Mouse (Mus musculus): ENCODE data around the gene Cbfa2t3.

Cbfa2t3 gene

GRCm38 (mm10) chr8:122699005-122699492, at the start of gene Cbfa2t3:
TSS of gene Cbfa2t3 (minus strand) at chr8:122699109.
- no peak for DNase-seq (ENCODE audit: low spot score)

DNA sequence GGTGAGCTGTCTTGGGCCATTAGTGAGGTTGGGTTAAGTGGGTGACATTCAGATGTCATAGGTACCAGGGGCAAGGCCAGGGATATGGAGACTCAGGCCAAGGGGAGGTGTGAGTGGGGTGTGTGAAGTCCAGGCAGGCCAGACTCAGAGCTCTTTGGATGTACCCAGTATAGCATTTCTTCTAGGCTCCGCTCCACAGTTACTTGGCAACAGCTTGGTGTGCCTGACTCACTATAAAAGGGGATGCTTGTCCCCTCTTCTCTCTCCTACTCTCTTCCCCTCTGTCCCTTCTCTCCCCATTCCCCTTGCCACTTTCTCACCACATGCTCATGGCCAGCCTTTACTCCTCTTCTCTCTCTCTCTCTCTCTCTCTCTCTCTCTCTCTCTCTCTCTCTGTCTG, 48.9 kb upstream of the Cbfa2t3 start:
- DNase-seq (ENCODE audit: low spot score) = no peak

- no peak for DNase-seq (ENCODE audit: low spot score)
These were observed 47.5 kb upstream of the Cbfa2t3 start for GRCm38 (mm10) chr8:122746439-122746838.

DNA sequence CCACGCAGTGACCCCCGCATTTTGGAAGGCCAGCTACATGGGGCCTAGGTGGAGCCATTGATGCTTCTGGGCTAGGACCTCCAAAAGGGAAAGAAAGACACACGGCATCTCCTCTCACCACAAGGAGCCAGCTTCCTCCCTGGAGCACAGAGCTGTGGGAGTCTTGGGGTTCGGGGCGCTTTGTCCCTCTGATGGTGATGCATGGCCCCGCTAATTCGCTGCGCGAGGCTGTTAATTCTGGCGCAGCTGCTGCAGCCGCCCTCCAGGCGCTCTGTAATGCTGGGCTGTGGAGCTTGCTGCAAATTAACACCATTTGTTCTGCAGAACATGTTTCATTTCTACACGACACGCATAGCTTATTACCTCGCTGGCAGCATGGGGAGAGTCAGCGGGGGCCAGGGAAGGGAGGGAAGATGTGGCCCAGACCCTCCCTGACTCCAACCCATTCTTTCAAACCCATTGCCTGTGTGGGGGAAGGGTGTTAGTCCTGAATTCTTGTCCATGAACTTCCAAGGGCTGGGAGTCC, 46.9 kb upstream of the Cbfa2t3 start:
- no peak for DNase-seq (ENCODE audit: low spot score)

DNA sequence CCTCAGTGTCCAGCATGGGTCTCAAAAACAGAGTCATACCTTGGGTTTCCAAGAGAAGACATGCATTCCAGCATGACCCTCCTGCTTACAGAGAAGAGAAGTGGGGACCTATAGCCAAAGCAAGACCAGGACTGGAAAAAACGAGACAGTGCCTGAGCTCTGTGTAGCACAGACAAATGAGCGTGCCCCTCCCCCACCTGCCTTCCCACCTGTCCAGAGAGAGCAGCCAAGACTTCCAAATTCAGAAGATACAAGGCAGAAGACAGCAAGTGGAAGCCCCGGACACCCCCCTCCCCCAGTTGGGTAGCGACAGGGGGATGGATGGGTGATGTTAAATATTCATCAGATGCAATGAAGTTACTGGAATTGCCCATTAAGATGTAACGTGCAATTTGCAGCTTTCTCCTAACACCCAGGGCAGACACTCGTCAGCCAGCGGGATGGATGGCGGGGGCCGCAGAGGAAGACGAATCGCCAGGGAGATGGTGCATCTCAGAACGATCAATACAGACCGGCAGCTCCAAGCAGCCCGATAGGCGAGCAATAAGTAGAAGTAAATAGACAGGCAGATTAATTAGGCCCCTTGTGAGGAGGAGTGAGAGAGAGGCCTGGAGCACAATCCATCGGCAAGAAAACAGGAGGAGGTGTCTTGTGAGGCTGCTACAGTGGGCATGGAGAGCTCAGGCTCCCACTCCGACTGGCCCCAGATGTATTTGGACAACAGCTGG, 46.3 kb upstream of the Cbfa2t3 start:
- DNase-seq (ENCODE audit: low spot score) = no peak

DNA sequence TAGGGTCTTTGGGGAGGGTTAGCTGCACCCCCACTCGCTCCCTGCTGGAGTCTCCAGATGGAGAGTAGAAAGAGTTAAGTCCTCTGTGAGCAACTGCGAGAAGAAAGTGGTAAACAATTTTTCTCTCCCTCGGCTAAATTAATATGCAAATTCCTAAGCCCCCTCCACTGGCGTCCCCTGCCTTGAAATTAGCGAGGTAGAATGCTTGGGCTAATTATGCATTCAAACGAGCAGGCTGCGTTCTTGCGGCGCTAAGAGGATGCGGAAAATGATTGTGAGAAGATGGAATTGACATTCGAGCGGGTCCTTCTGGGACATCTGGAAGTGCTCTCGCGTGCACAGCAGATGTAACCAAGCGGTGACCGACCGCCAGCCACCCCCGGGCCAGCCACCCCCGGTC, 43.6 kb upstream of the Cbfa2t3 start:
- no peak for DNase-seq (ENCODE audit: low spot score)

DNA sequence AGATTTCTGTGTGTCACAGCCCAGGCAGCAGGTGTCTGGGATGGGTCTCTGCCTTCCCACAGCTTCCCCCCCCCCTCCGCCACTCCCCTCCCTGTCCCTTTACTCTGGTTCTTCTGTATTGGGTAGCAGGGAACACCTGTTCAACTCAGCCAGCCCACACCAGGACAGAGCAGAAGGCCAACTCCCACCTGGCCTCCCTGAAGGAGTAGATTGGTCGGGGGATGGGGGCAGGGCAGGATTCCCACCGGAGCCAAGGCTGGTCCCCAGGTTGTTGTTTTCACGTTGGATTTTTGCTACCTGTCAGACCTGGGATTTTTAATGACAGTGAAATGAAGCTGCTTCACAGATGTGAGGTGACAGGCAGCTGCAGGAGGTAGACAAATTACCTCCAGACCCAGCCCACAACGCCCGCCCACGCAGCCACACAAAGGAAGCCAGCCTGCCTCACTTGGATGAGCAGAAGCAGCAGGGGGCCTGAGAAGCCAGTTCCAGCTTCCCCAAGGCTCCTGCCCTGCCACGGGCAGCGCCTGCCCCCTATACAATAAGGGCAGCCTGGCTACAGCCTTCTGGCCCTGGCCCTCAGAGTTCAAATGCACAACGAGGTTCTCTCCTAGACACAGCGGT, 40.3 kb upstream of the Cbfa2t3 start:
- peak; percentile 56 for DNase-seq (ENCODE audit: low spot score)

DNA sequence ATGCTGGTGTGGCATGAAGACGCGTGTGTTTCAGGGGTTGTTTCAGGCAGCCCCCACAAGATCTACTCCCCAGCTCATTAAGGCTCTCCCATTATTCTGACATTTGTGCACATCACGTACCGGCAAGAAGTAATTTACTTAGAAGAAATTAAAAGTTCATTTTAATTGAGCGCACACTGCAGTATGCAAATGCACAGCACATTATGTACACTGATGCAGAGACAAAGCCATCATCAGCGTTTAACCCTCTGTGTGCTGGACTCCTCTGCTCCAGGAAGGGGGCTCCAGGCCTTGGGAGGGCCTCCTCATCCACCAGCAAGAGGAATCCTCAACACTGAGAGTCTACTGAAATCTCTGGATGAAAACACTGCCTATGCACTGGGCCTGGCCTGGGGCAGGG, 39.0 kb upstream of the Cbfa2t3 start:
- DNase-seq (ENCODE audit: low spot score) = no peak

DNA sequence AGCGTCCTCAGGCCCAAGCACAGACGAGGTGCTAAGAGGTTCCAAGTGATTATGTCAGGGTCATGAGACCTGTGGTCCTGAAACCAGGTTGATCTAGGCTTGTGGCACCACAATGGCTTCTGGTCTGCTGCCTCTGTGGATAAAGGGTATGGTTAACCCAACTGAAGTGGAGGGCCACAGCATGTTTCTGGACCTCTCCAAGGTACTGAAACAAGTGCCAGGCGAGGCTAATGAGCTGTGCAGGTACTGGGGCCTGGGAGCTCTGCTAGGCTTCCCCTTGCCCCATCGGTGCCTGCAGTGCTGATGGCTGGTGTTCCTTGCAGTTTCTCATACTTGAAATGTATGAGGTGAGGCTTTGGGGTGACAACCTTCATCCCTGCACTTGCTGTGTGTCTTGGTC, 38.2 kb upstream of the Cbfa2t3 start:
- DNase-seq (ENCODE audit: low spot score) = no peak

DNA sequence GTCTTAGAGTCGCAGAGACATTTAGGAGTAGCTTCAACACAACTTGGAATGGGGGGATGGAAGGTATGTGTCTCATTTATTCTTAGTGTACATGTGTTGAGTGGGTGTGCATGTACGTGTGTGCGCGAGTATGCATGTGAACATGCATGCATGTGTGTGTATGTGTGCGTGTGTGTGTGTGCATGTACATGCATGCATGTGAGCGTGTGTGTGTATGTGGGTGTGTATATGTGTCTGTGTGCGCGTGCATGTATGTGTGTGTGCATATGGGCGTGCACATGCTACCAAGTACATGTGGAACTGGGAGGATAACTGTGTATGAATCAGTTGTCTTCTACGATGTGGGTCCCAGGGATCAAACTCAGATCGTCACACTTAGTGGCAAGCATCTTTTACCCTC, 37.7 kb upstream of the Cbfa2t3 start:
- no peak for DNase-seq (ENCODE audit: low spot score)

- DNase-seq (ENCODE audit: low spot score) = no peak
These were observed 36.9 kb upstream of the Cbfa2t3 start for GRCm38 (mm10) chr8:122735542-122736473.

DNA sequence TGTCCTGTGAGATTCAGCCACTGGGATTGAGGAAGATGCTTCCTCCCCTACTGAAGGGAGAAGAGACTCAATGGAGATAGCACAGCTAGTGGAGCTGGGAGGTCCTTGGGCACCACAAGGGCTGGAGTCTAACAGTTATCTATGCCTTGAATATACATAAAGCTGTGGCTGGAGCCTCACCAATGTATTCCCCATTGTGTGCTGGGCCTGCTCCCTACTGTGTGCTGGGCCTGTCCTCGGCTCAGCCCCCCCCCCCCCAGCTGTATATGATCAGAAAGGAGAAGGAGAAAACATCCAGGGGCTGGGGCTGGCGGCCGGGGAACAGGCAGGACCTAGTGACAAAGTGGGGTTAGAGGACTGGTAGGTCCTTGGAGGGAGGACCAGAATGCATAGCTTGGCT, 36.2 kb upstream of the Cbfa2t3 start:
- DNase-seq (ENCODE audit: low spot score) = no peak

GRCm38 (mm10) chr8:122728630-122729029, 29.7 kb upstream of the Cbfa2t3 start:
- no peak for DNase-seq (ENCODE audit: low spot score)

GRCm38 (mm10) chr8:122727412-122727811, 28.5 kb upstream of the Cbfa2t3 start:
- DNase-seq (ENCODE audit: low spot score) = no peak

GRCm38 (mm10) chr8:122726789-122727188, 27.9 kb upstream of the Cbfa2t3 start:
- DNase-seq (ENCODE audit: low spot score) = no peak

GRCm38 (mm10) chr8:122725187-122725586, 26.3 kb upstream of the Cbfa2t3 start:
- no peak for DNase-seq (ENCODE audit: low spot score)

DNA sequence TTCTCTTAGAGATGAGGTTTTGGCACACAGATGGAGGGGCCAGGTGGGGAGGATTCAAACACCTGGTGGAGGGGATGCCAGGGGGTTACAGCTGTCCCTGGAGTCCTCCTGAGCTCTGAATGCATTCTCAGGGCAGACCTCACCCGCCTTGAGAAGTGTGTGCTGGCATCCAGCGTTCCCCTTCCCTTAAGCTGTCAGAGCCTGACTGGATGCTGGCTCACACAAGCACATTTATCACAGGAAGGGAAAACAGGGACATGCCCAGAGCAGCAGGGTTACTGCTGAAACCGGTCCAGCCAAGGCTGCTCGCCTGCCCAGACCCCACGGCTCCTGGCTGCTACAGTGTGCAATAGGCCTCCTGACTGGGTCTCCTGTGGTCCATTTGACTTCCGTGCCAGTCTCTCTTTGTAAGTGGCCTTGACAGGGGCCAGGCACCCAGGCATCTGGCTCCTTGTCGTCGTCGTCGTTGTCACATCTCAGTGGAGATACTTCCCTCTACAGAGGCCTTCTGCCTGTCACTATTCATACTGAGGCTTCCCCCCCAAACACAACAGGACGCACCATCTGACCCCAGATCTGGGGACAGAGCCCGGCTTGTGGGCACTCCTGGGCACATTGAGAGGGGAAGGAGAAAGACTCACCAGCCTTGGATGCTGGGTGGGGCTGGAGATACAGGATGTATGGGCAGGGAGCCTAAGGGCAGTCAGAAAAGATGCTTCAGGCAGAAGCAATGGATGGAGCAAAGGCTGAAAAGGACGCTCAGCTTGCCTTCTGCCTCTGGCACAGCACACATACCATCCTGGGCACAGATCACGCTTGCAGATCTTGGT, 22.1 kb upstream of the Cbfa2t3 start:
- peak; percentile 56 for DNase-seq (ENCODE audit: low spot score)

- peak; percentile 73 for DNase-seq (ENCODE audit: low spot score)
These were observed 21.3 kb upstream of the Cbfa2t3 start for GRCm38 (mm10) chr8:122720070-122720729.

DNA sequence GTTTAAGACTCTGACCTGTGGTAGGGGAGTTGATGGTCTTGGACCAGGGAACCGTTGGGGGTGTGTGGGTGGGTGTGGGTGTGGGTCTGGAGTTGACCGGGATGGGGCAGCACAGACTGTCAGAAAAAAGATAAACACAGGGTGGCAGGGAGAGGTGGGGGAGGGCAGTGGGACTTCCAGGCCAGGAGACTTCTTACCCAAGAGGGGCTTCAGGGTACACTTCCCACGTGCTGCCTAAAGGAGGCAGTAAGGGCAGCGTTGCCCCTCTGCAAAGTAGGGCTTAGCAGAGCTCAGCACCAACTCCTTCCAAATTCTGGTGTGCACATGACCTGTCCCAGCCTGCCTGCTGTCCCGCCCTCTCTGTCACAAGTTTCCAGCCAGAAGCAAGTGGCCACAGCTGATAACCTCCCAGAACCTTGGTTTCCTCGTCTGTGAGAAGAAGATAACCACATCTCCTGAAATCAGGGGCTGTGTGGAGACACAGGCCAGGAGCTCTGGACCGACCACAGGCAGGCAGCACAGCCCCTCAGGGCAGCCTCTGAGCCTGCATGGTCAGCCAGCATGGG, 20.7 kb upstream of the Cbfa2t3 start:
- peak; percentile 38 for DNase-seq (ENCODE audit: low spot score)

- DNase-seq (ENCODE audit: low spot score) = no peak
These were observed 20.0 kb upstream of the Cbfa2t3 start for GRCm38 (mm10) chr8:122718711-122719499.
